Mouse (Mus musculus) layer of hippocampus, postnatal 14 days (tissue): ENCODE results near the gene Gm38392. TPM values are rescaled to one million over a fixed set of nuclear protein-coding genes. Genes with fewer than 3 reads are reported as not detected.
A peak's percentile ranks its signal among the peaks of the same experiment; 100 is the strongest.
"Not testable (repeated sequence)": the region's sequence is repeated elsewhere in the genome, so short reads cannot be mapped to it uniquely, and the experiment has no call there.

Source experiments
- DNase-seq, 2 experiments: peaks; one replicate each; pipeline ENCODE4 v3.0.0; 2021 to 2022; ENCODE audit warnings: low spot score in 2 of 2, mixed read lengths in 1 of 2
- long read RNA-seq, 2 experiments: library from polyadenylated mRNA; stranded (forward); transcript quantifications; one replicate each; pipeline ENCODE4 v2.0.0; 2021
- total RNA-seq, 2 experiments: library from RNA; stranded (reverse); gene quantifications; 2 replicates each; pipeline ENCODE4 v1.2.3; 2021

The Gm38392 gene
- not detected for total RNA-seq
- long read RNA-seq, experiment 1, partial matches to known transcripts: 0 of 2 reads
- long read RNA-seq, experiment 1, other reads (novel, unspliced or antisense): 2 of 2 reads
- long read RNA-seq, experiment 2, partial matches to known transcripts: 0 of 1 reads
- long read RNA-seq, experiment 2, other reads (novel, unspliced or antisense): 1 of 1 reads

- DNase-seq: no peak
These were observed at the start of gene Gm38392 for GRCm38 (mm10) chr3:88287110-88287509. Gm38392 (minus strand) TSS chr3:88287210.

GRCm38 (mm10) chr3:88336058-88337013, 49.3 kb upstream of the Gm38392 start, which contains the start of the genes Tmem79 and Smg5:
Tmem79 (minus strand) TSS chr3:88336148.
Smg5 (plus strand) TSS chr3:88336260.
- peak; percentile 96 to 97 for DNase-seq

- no peak for DNase-seq
These were observed 48.5 kb upstream of the Gm38392 start for GRCm38 (mm10) chr3:88335436-88336053.

GRCm38 (mm10) chr3:88334902-88335435, 48.0 kb upstream of the Gm38392 start:
- no peak for DNase-seq

GRCm38 (mm10) chr3:88334029-88334658, 47.1 kb upstream of the Gm38392 start:
- DNase-seq: no peak

GRCm38 (mm10) chr3:88331282-88331681, 44.3 kb upstream of the Gm38392 start:
- DNase-seq: no peak

GRCm38 (mm10) chr3:88328956-88329355, 41.9 kb upstream of the Gm38392 start:
- no peak for DNase-seq

GRCm38 (mm10) chr3:88324951-88325405, 38.0 kb upstream of the Gm38392 start, which contains the start of gene Glmp:
Glmp (plus strand) TSS chr3:88325023.
- DNase-seq: peak; percentile 50 to 70

- DNase-seq: no peak
These were observed 12.2 kb upstream of the Gm38392 start for GRCm38 (mm10) chr3:88299172-88299571.

GRCm38 (mm10) chr3:88297321-88297851, 10.4 kb upstream of the Gm38392 start:
- peak in 1 of 2 experiments; percentile 56 for DNase-seq

- DNase-seq: peak; percentile 94 to 98
These were observed 9.7 kb upstream of the Gm38392 start, which contains the start of the genes Tsacc and Cct3 for GRCm38 (mm10) chr3:88296561-88297318. Tsacc (minus strand) TSS chr3:88296999. Cct3 (plus strand) TSS chr3:88297116.

- no peak for DNase-seq
These were observed 9.1 kb upstream of the Gm38392 start for GRCm38 (mm10) chr3:88296110-88296560.

- DNase-seq: not testable (repeated sequence)
These were observed 8.3 kb upstream of the Gm38392 start for GRCm38 (mm10) chr3:88295272-88295671.

- no peak for DNase-seq
These were observed 5.0 kb upstream of the Gm38392 start for GRCm38 (mm10) chr3:88291970-88292369.

GRCm38 (mm10) chr3:88288133-88288713, 1.2 kb upstream of the Gm38392 start:
- DNase-seq: not testable (repeated sequence)

GRCm38 (mm10) chr3:88285565-88285895, 1.5 kb downstream of the Gm38392 start:
- DNase-seq: not testable (repeated sequence)

- DNase-seq: not testable (repeated sequence)
These were observed 2.0 kb downstream of the Gm38392 start for GRCm38 (mm10) chr3:88284815-88285564.

GRCm38 (mm10) chr3:88281141-88281916, 5.7 kb downstream of the Gm38392 start:
- DNase-seq: not testable (repeated sequence)
